Mouse (Mus musculus) forebrain, postnatal 0 days (tissue): ENCODE data around the gene Psmd1. TPM values are rescaled to one million over a fixed set of nuclear protein-coding genes. Genes with fewer than 3 reads are reported as not detected.

Experiments used
- ATAC-seq: fragments of 200-750 bp; cut with Nextera tagmentation; 2 replicates; pipeline ENCODE4 v1.8.0; 2017; ENCODE audit warnings: mild to moderate bottlenecking, moderate library complexity
- DNase-seq: peaks from one replicate; pipeline ENCODE4 v3.0.0-alpha.2; 2015
- H3K27ac ChIP-seq: fragments of 300-500 bp; sonication (generic); 2 replicates; pipeline ENCODE4 v1.5.1; 2014; ENCODE audit warnings: low read depth, mild to moderate bottlenecking, antibody characterized with exemption, low read length, moderate library complexity, mixed read lengths
- H3K27me3 ChIP-seq: fragments of 300-500 bp; sonication (generic); 2 replicates; pipeline ENCODE4 v1.6.1; 2014; ENCODE audit warnings: mild to moderate bottlenecking, low read length, mixed read lengths; ENCODE audit not compliant: insufficient read depth
- H3K36me3 ChIP-seq: fragments of 300-500 bp; sonication (generic); 2 replicates; pipeline ENCODE4 v1.6.1; 2014; ENCODE audit warnings: mild to moderate bottlenecking, moderate library complexity; ENCODE audit not compliant: insufficient read depth
- H3K4me1 ChIP-seq: fragments of 300-500 bp; sonication (generic); 2 replicates; pipeline ENCODE4 v1.6.1; 2014; ENCODE audit warnings: antibody characterized with exemption; ENCODE audit not compliant: insufficient read depth
- H3K4me2 ChIP-seq: fragments of 300-500 bp; sonication (generic); 2 replicates; pipeline ENCODE4 v1.6.1; 2014; ENCODE audit warnings: low read depth, mild to moderate bottlenecking, moderate library complexity
- H3K4me3 ChIP-seq: fragments of 300-500 bp; sonication (generic); 2 replicates; pipeline ENCODE4 v1.5.1; 2014; ENCODE audit warnings: low read depth, low read length, mixed read lengths
- H3K9ac ChIP-seq: fragments of 300-500 bp; sonication (generic); 2 replicates; pipeline ENCODE4 v1.6.1; 2014; ENCODE audit warnings: mild to moderate bottlenecking
- H3K9me3 ChIP-seq: fragments of 300-500 bp; sonication (generic); 2 replicates; pipeline ENCODE4 v1.6.1; 2016; ENCODE audit warnings: low read length
- CTCF ChIP-seq: sonication (generic); IDR thresholded peaks from 2 replicates; pipeline ENCODE4 v1.5.1; 2016; ENCODE audit warnings: antibody characterized with exemption, control low read depth, low read depth
- WGBS: fragments of 180-500 bp; shearing (Covaris S2); extraction: QIAGEN DNeasy Blood & Tissue Kit; methylation state at CpG from one replicate; pipeline ENCODE4 v1.1.7; 2014; 5-methylcytosine and 5-hydroxymethylcytosine counted together
- polyA plus RNA-seq: library from polyadenylated mRNA; unstranded; fragments of >200 nt; fragmentation: Nextera tagmentation; extraction: Ambion mirVana; gene quantifications from 2 replicates; pipeline ENCODE4 v1.2.1, GENCODE M21; 2015
- total RNA-seq: library from RNA; depleted of rRNA; stranded (reverse); fragments of >200 nt; gene quantifications from 2 replicates; pipeline ENCODE4 v1.2.3, GENCODE M21; 2014

The Psmd1 gene
- total and polyA plus RNA-seq, 2 experiments from 2014 or later: 133 to 184 TPM

GRCm38 (mm10) chr1:86133337-86133736 is 69.2 kb downstream of the Psmd1 start, which contains the start of gene Gm21972:
Gene Gm21972 (plus strand): TSS chr1:86133637.
- DNase-seq (no peak), ATAC-seq (no peak)
- Histone ChIP-seq H3K4me1 (no peaks in the 10 kb centered on the region), H3K27me3 (no peaks in the 10 kb centered on the region), H3K4me2 (no peak within 1 kb of the TSS), H3K27ac (no peak within 1 kb of the TSS), H3K9ac (no peak within 1 kb of the TSS), H3K4me3 (no peak within 1 kb of the TSS), H3K36me3 (peaks cover 68% of the 10 kb centered on the region), H3K9me3 (no peaks in the 10 kb centered on the region)
- 96% methylated on average over 4 of the region's 4 CpGs for WGBS
- TF ChIP-seq CTCF: no peak

- 90% methylated on average over 6 of the region's 6 CpGs for WGBS
- Histone ChIP-seq H3K9ac (no peak overlapping the region), H3K27me3 (no peaks in the 10 kb centered on the region), H3K36me3 (peaks cover 66% of the 10 kb centered on the region), H3K4me1 (no peaks in the 10 kb centered on the region), H3K4me2 (no peak overlapping the region), H3K27ac (no peak overlapping the region), H3K4me3 (no peak overlapping the region), H3K9me3 (no peaks in the 10 kb centered on the region)
- DNase-seq (no peak), ATAC-seq (no peak)
- no peak for TF ChIP-seq CTCF
Observed at GRCm38 (mm10) chr1:86135315-86135714, 71.1 kb downstream of the Psmd1 start.

GRCm38 (mm10) chr1:86141081-86141480 is 76.9 kb downstream of the Psmd1 start:
- no peaks in the 10 kb centered on the region for H3K27me3 ChIP-seq
- WGBS: 81% methylated on average over 3 of the region's 3 CpGs
- peaks cover 42% of the 10 kb centered on the region for H3K36me3 ChIP-seq
- no peak overlapping the region for H3K4me2 ChIP-seq
- H3K4me3 ChIP-seq: no peak overlapping the region
- H3K9me3 ChIP-seq: no peaks in the 10 kb centered on the region
- ATAC-seq (no peak), DNase-seq (no peak)
- H3K4me1 ChIP-seq: no peaks in the 10 kb centered on the region
- H3K27ac ChIP-seq: no peak overlapping the region
- TF ChIP-seq CTCF: no peak
- no peak overlapping the region for H3K9ac ChIP-seq

GRCm38 (mm10) chr1:86143165-86143564 is 79.0 kb downstream of the Psmd1 start:
- TF ChIP-seq CTCF: no peak
- Histone ChIP-seq H3K27me3 (no peaks in the 10 kb centered on the region), H3K9ac (no peak overlapping the region), H3K27ac (no peak overlapping the region), H3K4me2 (no peak overlapping the region), H3K36me3 (peaks cover 26% of the 10 kb centered on the region), H3K4me3 (no peak overlapping the region), H3K4me1 (no peaks in the 10 kb centered on the region), H3K9me3 (no peaks in the 10 kb centered on the region)
- DNase-seq: no peak
- WGBS: 88% methylated on average over 4 of the region's 4 CpGs
- ATAC-seq: no peak

GRCm38 (mm10) chr1:86144001-86144944 is 80.1 kb downstream of the Psmd1 start:
- 0 out of 2 replicates have a peak, but pooled peaks have one; percentile 3 for TF ChIP-seq CTCF
- DNase-seq: no peak

GRCm38 (mm10) chr1:86146293-86146692 is 82.1 kb downstream of the Psmd1 start:
- H3K4me2 ChIP-seq: no peak overlapping the region
- DNase-seq (no peak), ATAC-seq (no peak)
- 88% methylated on average over 5 of the region's 5 CpGs for WGBS
- no peaks in the 10 kb centered on the region for H3K27me3 ChIP-seq
- TF ChIP-seq CTCF: no peak
- no peak overlapping the region for H3K9ac ChIP-seq
- peaks cover 7% of the 10 kb centered on the region; the same call in 1 of the 2 replicates for H3K36me3 ChIP-seq
- H3K9me3 ChIP-seq: no peaks in the 10 kb centered on the region
- H3K4me1 ChIP-seq: no peaks in the 10 kb centered on the region
- H3K4me3 ChIP-seq: no peak overlapping the region
- H3K27ac ChIP-seq: no peak overlapping the region

More at GRCm38 (mm10) chr1:86144001-86144944, 80.1 kb downstream of the Psmd1 start:
- no peak overlapping the region for H3K27ac ChIP-seq
- H3K4me3 ChIP-seq: no peak overlapping the region
- H3K9ac ChIP-seq: no peak overlapping the region
- no peak overlapping the region for H3K4me2 ChIP-seq
- 75% methylated on average over 21 of the region's 21 CpGs for WGBS
- H3K4me1 ChIP-seq: no peaks in the 10 kb centered on the region
- H3K9me3 ChIP-seq: no peaks in the 10 kb centered on the region
- ATAC-seq: no peak
- H3K36me3 ChIP-seq: peaks cover 18% of the 10 kb centered on the region; the same call in 1 of the 2 replicates
- no peaks in the 10 kb centered on the region for H3K27me3 ChIP-seq

- Histone ChIP-seq H3K4me3 (no peak overlapping the region), H3K9me3 (no peaks in the 10 kb centered on the region), H3K36me3 (peaks cover 5% of the 10 kb centered on the region; the same call in 1 of the 2 replicates), H3K4me1 (no peaks in the 10 kb centered on the region), H3K9ac (no peak overlapping the region), H3K27ac (no peak overlapping the region), H3K27me3 (no peaks in the 10 kb centered on the region), H3K4me2 (no peak overlapping the region)
- ATAC-seq (no peak), DNase-seq (no peak)
- TF ChIP-seq CTCF: no peak
- 82% methylated on average over 5 of the region's 5 CpGs for WGBS
Observed at GRCm38 (mm10) chr1:86147557-86147956, 83.4 kb downstream of the Psmd1 start.
